Mouse (Mus musculus): ENCODE results near the gene Eef2k. TPM values are rescaled to one million over a fixed set of nuclear protein-coding genes. Genes with fewer than 3 reads are reported as not detected.
"Not testable (repeated sequence)": the region's sequence is repeated elsewhere in the genome, so short reads cannot be mapped to it uniquely, and the experiment has no call there.

Gene Eef2k
- polyA plus RNA-seq, 1 experiment from 2014 or later = 27.6 TPM

DNA sequence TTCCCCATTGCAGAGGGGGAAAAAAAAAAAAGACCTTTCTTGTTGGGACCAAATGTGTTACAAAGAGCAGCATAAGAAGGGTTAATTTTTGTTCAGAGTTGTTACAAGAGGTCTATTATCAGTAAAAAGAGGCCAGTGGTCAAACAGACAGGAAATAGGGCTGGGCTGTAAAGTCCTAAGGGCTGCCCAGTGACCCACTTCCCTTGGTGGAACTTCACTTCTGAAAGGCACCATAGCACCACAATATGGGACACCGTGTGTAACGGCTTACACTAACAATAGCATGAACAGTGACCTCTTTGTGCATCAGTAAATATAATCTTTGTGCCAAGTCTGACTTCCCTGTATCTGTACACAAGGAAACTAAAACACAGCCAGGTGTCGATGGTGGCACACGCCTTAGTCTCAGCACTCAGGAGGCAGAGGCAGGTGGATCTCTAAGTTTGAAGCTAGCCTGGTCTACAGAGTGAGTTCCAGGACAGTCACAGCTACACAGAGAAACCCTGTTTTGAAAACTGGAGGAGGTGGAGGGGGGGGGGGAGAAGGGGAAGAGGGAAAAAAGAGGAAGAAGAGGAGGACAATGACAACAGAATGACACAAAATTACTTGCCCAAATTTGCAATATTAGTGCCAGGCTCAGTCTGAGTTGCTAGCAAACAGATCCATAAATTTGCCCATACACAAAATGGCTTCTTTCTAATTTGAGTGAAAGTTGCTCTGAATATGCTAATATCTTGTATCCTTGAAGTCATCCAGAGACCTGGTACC is 41.1 kb downstream of the Eef2k start:
- no peak overlapping the region for H3K9ac ChIP-seq
- ATAC-seq (replicated peaks; ENCODE audit: low FRiP score) = no peak
- H3K27ac ChIP-seq = no peak overlapping the region
- H3K27me3 ChIP-seq = no peaks in the 10 kb centered on the region
- 0 out of 2 replicates have a peak, but pooled peaks cover 3% of the 10 kb centered on the region for H3K4me1 ChIP-seq
- H3K4me2 ChIP-seq = no peak overlapping the region
- H3K9me3 ChIP-seq (replicated peaks) = no peaks in the 10 kb centered on the region
- peaks cover 41% of the 10 kb centered on the region for H3K36me3 ChIP-seq
- 82% methylated on average over 4 of the region's 4 CpGs for WGBS
- H3K4me3 ChIP-seq (replicated peaks) = no peak overlapping the region

DNA sequence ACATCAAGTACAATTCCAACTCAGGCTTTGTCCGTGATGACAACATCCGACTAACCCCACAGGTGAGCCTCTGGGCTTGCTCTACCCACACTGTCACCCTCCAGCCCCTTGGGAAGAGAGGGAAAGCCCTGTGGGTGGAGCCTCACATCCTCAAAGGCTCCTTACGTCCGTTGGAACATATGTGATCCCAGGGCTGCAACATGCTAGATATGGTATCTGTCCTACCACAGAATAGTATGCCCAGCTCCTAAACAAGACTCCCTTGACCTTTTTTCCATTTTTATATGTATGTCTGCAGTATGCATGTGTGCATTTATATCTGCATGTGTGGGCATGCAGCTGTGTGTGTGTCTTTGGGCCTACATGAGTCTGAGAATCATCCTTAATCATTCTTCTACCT is 42.1 kb downstream of the Eef2k start:
- WGBS = 94% methylated on average over 4 of the region's 4 CpGs
- H3K27me3 ChIP-seq = no peaks in the 10 kb centered on the region
- H3K9me3 ChIP-seq (replicated peaks) = no peaks in the 10 kb centered on the region
- peaks cover 49% of the 10 kb centered on the region for H3K36me3 ChIP-seq
- 0 out of 2 replicates have a peak, but pooled peaks cover 3% of the 10 kb centered on the region for H3K4me1 ChIP-seq
- H3K27ac ChIP-seq = no peak overlapping the region
- no peak overlapping the region for H3K4me3 ChIP-seq (replicated peaks)
- no peak overlapping the region for H3K9ac ChIP-seq
- no peak overlapping the region for H3K4me2 ChIP-seq
- no peak for ATAC-seq (replicated peaks; ENCODE audit: low FRiP score)

DNA sequence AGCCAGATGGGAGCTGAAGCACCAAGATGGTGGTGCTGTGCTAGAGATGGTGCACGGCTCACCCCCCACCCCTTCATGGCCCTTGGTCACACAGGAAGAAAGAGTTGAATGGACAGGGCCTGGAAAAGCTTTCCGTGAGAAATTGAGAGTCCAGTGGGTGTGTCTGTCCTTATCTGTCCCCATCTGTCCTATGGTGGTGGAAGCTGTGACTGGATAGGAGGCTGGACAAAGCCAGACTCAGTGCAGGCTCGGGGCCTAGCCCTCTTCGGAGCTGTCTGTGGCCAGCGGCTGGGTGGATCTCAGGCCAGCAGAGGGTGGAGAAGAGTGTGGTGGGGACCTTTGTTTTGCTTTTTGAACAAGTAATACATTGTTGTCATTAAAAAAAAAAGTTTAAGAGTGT is 50.5 kb downstream of the Eef2k start:
- peaks cover 38% of the 10 kb centered on the region for H3K36me3 ChIP-seq
- H3K9me3 ChIP-seq (replicated peaks) = no peaks in the 10 kb centered on the region
- no peak overlapping the region for H3K4me3 ChIP-seq (replicated peaks)
- H3K27ac ChIP-seq = no peak overlapping the region
- no peak overlapping the region for H3K4me2 ChIP-seq
- no peak; the same call in 1 of the 2 replicates for ATAC-seq (replicated peaks; ENCODE audit: low FRiP score)
- no peaks in the 10 kb centered on the region for H3K27me3 ChIP-seq
- H3K9ac ChIP-seq = no peak overlapping the region
- peaks cover 5% of the 10 kb centered on the region; the same call in 1 of the 2 replicates for H3K4me1 ChIP-seq
- 79% methylated on average over 5 of the region's 5 CpGs for WGBS

DNA sequence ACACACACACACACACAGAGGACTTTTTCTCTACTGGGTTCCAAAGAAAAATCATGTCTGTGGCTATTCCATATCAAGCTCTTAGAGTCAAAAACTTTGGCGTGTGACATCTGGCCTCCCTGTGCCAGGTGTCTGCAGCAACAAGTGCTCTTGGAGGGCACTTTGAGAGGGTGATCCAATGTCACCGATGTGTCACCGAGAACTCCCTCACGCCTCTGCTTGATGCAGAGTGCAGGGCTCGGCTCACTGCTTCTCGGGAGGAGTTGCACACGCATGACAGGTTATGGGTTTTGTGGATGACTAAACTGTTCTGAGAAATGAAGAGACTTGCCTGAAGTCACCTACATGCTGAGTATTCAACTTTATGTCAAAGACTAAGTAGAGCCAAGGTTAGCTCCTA is 54.4 kb downstream of the Eef2k start:
- 49% methylated on average over 7 of the region's 7 CpGs for WGBS
- peaks cover 9% of the 10 kb centered on the region; the same call in 1 of the 2 replicates for H3K4me1 ChIP-seq
- peaks cover 31% of the 10 kb centered on the region for H3K36me3 ChIP-seq
- ATAC-seq (replicated peaks; ENCODE audit: low FRiP score) = peak; percentile 66; the same call in 1 of the 2 replicates
- H3K9ac ChIP-seq = no peak overlapping the region
- no peaks in the 10 kb centered on the region for H3K9me3 ChIP-seq (replicated peaks)
- no peaks in the 10 kb centered on the region for H3K27me3 ChIP-seq
- no peak overlapping the region for H3K27ac ChIP-seq
- no peak overlapping the region for H3K4me3 ChIP-seq (replicated peaks)
- H3K4me2 ChIP-seq = no peak overlapping the region

DNA sequence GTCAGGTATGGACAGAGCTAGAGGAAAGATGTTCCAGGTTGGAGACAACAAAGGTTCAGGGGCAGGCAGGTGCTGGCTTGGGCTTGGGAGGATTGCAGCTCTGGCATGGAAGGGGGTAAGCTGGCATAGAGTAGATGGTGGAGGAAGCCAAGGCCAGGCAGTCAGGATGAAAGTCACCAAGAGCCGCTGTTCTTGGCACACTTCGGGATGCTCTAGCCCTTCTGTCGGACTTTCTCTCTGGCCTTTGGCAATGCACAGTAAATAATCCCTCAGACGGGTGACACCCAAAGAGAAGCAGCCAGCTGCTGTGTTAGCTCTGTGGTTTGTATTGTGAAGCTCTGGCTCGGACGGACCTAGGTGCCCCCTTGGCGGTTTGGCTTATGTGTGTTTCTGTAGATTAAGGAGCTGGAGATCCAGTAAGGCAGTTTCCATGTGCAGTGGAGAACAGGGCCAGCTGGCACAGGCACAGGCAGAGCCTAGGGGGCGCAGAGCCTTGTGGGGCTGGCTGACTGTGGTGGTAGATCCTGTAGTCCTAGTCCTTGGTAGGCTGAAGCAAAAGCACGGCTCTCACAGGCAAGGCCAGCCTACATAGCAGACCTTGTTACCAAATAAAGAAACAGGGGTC is 55.2 kb downstream of the Eef2k start:
- no peak for ATAC-seq (replicated peaks; ENCODE audit: low FRiP score)
- no peak overlapping the region for H3K4me2 ChIP-seq
- WGBS = 79% methylated on average over 9 of the region's 9 CpGs

DNA sequence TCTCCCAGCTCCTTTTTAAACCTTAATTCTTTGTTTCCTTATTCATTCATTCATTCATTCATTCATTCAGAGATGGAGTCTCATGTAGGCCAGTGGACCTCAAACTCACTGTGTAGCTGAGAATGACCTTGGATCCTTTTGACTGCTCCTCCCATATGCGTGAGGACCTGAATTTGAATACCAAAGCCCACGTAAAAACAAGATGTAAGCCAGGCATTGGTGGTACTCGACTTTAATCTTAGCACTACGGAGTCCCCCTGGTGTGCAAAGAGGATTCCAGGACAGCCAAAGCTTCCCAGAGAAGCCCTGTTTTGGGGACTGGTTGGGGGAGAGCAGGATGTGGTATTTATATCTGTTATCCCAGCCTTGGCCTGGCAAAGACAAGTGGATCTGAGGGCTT is 57.6 kb downstream of the Eef2k start:
- Histone ChIP-seq H3K9me3 (replicated peaks) (no peaks in the 10 kb centered on the region), H3K4me1 (peaks cover 11% of the 10 kb centered on the region; the same call in 1 of the 2 replicates), H3K4me3 (replicated peaks) (no peak overlapping the region), H3K36me3 (peaks cover 30% of the 10 kb centered on the region; the same call in 1 of the 2 replicates), H3K4me2 (no peak overlapping the region), H3K27me3 (no peaks in the 10 kb centered on the region), H3K9ac (no peak overlapping the region), H3K27ac (no peak overlapping the region)
- WGBS = 76% methylated on average over 4 of the region's 4 CpGs
- no peak for ATAC-seq (replicated peaks; ENCODE audit: low FRiP score)

More for the DNA sequence above, 55.2 kb downstream of the Eef2k start:
- no peak overlapping the region for H3K27ac ChIP-seq
- peaks cover 27% of the 10 kb centered on the region; the same call in 1 of the 2 replicates for H3K36me3 ChIP-seq
- no peaks in the 10 kb centered on the region for H3K9me3 ChIP-seq (replicated peaks)
- H3K4me3 ChIP-seq (replicated peaks) = no peak overlapping the region
- H3K4me1 ChIP-seq = peaks cover 9% of the 10 kb centered on the region; the same call in 1 of the 2 replicates
- H3K9ac ChIP-seq = no peak overlapping the region
- H3K27me3 ChIP-seq = no peaks in the 10 kb centered on the region

DNA sequence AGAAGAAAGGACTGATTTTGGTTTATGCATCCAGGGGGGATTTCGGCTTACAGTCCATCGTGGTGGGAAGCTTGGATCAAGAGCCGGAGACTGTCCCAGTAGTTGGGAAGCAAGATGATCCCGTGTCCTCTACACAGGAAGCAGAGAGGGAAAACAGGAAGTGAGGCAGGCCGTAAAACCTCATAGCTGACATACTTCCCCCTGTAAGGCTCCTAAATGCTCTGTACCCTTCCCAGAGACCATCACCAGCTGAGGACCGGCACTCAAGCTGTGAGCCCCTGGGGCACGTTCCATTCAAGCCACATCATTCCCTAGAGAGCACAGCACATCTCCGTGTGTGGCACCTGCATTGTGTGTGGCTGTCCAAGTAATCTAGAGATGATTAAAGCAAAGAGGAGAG is 59.1 kb downstream of the Eef2k start:
- Histone ChIP-seq H3K4me3 (replicated peaks) (no peak overlapping the region), H3K4me2 (no peak overlapping the region), H3K27me3 (no peaks in the 10 kb centered on the region), H3K9me3 (replicated peaks) (no peaks in the 10 kb centered on the region), H3K36me3 (peaks cover 21% of the 10 kb centered on the region; the same call in 1 of the 2 replicates), H3K9ac (no peak overlapping the region), H3K4me1 (peaks cover 11% of the 10 kb centered on the region; the same call in 1 of the 2 replicates), H3K27ac (no peak overlapping the region)
- 49% methylated on average over 8 of the region's 8 CpGs for WGBS
- no peak for ATAC-seq (replicated peaks; ENCODE audit: low FRiP score)

DNA sequence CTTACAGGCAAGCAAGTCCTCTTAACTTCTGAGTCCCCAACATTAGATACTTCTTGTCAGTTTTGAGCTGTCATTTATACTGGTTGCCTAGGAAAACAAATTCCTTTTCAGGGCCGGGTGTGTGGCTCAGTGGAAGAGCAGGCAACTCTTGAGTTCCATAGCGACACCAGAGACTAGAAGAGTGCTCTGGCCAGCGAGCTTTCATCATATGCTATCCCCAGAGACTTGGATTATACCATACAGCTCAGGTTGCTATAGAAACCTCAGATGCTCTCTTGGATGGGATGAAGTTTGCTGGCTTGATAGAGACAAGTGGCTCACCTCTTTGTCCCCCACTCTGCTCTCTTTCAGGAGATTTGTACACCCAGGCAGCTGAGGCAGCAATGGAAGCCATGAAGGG is 60.3 kb downstream of the Eef2k start:
- Histone ChIP-seq H3K9me3 (replicated peaks) (no peaks in the 10 kb centered on the region), H3K27me3 (no peaks in the 10 kb centered on the region), H3K4me3 (replicated peaks) (no peak overlapping the region), H3K27ac (no peak overlapping the region), H3K9ac (no peak overlapping the region), H3K4me2 (no peak overlapping the region), H3K36me3 (peaks cover 21% of the 10 kb centered on the region; the same call in 1 of the 2 replicates), H3K4me1 (0 out of 2 replicates have a peak, but pooled peaks cover 6% of the 10 kb centered on the region)
- 69% methylated on average over 3 of the region's 3 CpGs for WGBS
- no peak for ATAC-seq (replicated peaks; ENCODE audit: low FRiP score)

DNA sequence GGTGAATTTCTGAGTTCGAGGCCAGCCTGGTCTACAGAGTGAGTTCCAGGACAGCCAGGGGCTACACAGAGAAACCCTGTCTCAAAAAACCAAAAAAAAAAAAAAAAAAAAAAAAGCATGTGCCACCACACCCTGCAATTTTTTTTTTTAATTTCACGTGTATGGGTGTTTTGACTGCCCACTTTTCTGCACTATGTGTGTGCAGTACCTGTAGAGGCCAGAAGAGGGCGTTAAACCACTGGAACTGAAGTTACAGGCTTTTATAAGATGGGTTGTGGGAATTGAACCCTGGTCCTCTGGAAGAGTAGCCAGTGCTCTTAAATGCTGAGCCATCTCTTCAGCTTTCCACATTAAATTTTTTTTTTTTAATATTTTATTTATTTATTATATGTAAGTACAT is 67.5 kb downstream of the Eef2k start:
- H3K27ac ChIP-seq; ATAC-seq (replicated peaks; ENCODE audit: low FRiP score); H3K36me3 ChIP-seq; H3K4me2 ChIP-seq; H3K27me3 ChIP-seq; H3K9ac ChIP-seq; H3K4me1 ChIP-seq; H3K4me3 ChIP-seq (replicated peaks); H3K9me3 ChIP-seq (replicated peaks): not testable (repeated sequence)
- 79% methylated on average over 3 of the region's 3 CpGs for WGBS

DNA sequence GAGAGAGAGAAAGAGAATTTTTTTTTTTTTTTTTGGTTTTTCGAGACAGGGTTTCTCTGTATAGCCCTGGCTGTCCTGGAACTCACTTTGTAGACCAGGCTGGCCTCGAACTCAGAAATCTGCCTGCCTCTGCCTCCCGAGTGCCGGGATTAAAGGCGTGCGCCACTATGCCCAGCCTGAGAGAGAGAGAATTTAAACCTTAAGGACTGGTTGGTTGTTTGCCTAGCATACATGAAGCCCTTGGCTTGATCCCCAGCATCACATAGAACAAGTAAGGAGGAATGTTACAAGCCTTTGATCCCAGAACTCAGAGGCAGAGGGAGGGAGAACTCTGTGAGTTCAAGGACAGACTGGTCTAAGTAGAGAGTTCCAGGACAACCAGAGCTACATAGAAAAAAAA is 68.6 kb downstream of the Eef2k start:
- H3K4me1 ChIP-seq; H3K4me3 ChIP-seq (replicated peaks); H3K4me2 ChIP-seq; H3K9me3 ChIP-seq (replicated peaks); H3K27me3 ChIP-seq; ATAC-seq (replicated peaks; ENCODE audit: low FRiP score); H3K36me3 ChIP-seq; H3K27ac ChIP-seq; H3K9ac ChIP-seq: not testable (repeated sequence)
- 86% methylated on average over 6 of the region's 6 CpGs for WGBS

DNA sequence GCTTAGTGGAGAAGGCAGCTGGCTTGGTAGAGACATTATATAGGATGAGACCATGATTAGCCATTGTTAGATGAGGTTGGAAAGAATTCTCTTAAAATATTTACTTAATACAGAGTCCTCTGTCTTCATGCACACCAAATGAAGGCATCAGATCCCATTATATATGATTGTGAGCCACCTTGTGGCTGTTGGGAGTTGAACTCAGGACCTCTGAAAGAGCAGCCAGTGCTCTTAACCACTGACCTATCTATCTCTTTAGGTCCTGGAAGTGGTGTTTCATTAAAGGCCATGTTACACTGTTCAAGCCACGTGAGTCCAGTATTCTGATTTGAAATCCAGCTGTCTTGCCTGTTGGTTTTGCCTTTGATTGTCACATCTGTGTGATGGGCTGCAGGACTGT is 70.7 kb downstream of the Eef2k start:
- Histone ChIP-seq H3K4me3 (replicated peaks) (no peak overlapping the region), H3K4me2 (no peak overlapping the region), H3K27me3 (no peaks in the 10 kb centered on the region), H3K4me1 (no peaks in the 10 kb centered on the region), H3K36me3 (no peaks in the 10 kb centered on the region), H3K27ac (no peak overlapping the region), H3K9ac (no peak overlapping the region), H3K9me3 (replicated peaks) (no peaks in the 10 kb centered on the region)
- WGBS = 43% methylated on average over 1 of the region's 1 CpGs
- ATAC-seq (replicated peaks; ENCODE audit: low FRiP score) = no peak

DNA sequence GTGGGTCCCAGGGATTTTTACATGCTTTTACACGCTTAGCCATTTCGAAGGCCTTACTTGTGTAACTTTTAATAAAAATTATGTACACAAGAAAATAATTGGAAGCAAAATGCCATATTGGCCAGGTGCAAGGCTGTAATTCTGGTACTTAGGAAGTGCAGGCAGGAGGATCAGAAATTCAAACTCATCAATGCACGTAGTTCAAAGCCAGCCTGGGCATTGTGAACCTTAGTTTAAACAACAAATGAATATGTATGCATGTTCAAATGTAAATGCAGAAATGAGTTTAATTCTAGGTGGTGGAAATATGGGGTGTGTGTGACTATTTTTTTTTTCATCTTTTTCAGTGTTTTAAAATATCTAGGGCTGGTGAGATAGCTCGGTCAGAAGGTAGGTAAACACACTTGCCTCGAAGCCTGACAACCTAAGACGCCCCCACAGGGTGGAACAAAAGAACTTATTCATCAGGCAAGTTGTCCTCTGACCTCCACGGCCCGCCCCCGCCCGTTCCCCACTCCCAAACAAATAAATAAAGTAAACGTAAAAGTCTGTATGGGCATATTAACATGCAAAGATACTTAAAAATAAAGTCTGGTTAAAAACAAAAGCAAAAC is 73.7 kb downstream of the Eef2k start:
- ATAC-seq (replicated peaks; ENCODE audit: low FRiP score) = no peak
- Histone ChIP-seq H3K27ac (no peak overlapping the region), H3K36me3 (no peaks in the 10 kb centered on the region), H3K9me3 (replicated peaks) (no peaks in the 10 kb centered on the region), H3K4me2 (0 out of 2 replicates have a peak overlapping the region, but pooled peaks have one; percentile 27), H3K9ac (no peak overlapping the region), H3K4me3 (replicated peaks) (peak overlapping the region; percentile 20; the same call in 1 of the 2 replicates), H3K4me1 (peaks cover 15% of the 10 kb centered on the region), H3K27me3 (no peaks in the 10 kb centered on the region)
- 31% methylated on average over 11 of the region's 11 CpGs for WGBS

All from kidney, embryonic 15.5 days (tissue).